Mouse (Mus musculus) thymus, postnatal 0 days (tissue): ENCODE measurements at regions not wholly inside any gene's neighbourhood (a gene's known extent, or its start where the extent isn't known, plus 50 kb on each side); places are given as distances from the start of the nearest gene placed in this dataset.

Experiments
- DNase-seq: peaks from one replicate; pipeline ENCODE4 v3.0.0-alpha.2; 2015; ENCODE audit warnings: low spot score

- DNase-seq: peak; percentile 18
Measured at GRCm38 (mm10) chr1:181299075-181299665, 53.3 kb upstream of the Cnih3 start.

- DNase-seq: no peak
Measured at GRCm38 (mm10) chr1:181299826-181300225, 52.6 kb upstream of the Cnih3 start.

- no peak for DNase-seq
Measured at GRCm38 (mm10) chr1:181302151-181302550, 50.3 kb upstream of the Cnih3 start.
